Mouse (Mus musculus) MEL (cell line): Measurements from ENCODE around the gene Syn3.

Experiments
- CTCF ChIP-seq, 3 experiments: IDR thresholded peaks in 2 of 3; conservative IDR thresholded peaks in 1 of 3; 2 replicates each; pipeline ENCODE4 v1.5.1; 2011 to 2012; ENCODE audit warnings: low read length in 3 of 3, low read depth in 2 of 3, mild to moderate bottlenecking in 2 of 3, improper control_type of control experiment in 1 of 3, inconsistent platforms in 1 of 3, mixed read lengths in 1 of 3, moderate library complexity in 1 of 3; ENCODE audit not compliant: control insufficient read depth in 1 of 3, insufficient read depth in 1 of 3, poor library complexity in 1 of 3, severe bottlenecking in 1 of 3
- EP300 ChIP-seq, 2 experiments: IDR thresholded peaks; 2 replicates each; pipeline ENCODE4 v1.6.1; 2011; ENCODE audit warnings: improper control_type of control experiment in 2 of 2, low read length in 2 of 2, low read depth in 1 of 2, mild to moderate bottlenecking in 1 of 2
- NELFE ChIP-seq: IDR thresholded peaks from 2 replicates; pipeline ENCODE4 v1.6.1; 2011; ENCODE audit warnings: low read depth, low read length, improper control_type of control experiment
- SMC3 ChIP-seq: IDR thresholded peaks from 2 replicates; pipeline ENCODE4 v1.6.1; 2011; ENCODE audit warnings: low read depth, low read length, improper control_type of control experiment
- ZNF384 ChIP-seq: IDR thresholded peaks from 2 replicates; pipeline ENCODE4 v1.6.1; 2012; ENCODE audit warnings: low read depth, mild to moderate bottlenecking, inconsistent platforms, low read length, improper control_type of control experiment

DNA sequence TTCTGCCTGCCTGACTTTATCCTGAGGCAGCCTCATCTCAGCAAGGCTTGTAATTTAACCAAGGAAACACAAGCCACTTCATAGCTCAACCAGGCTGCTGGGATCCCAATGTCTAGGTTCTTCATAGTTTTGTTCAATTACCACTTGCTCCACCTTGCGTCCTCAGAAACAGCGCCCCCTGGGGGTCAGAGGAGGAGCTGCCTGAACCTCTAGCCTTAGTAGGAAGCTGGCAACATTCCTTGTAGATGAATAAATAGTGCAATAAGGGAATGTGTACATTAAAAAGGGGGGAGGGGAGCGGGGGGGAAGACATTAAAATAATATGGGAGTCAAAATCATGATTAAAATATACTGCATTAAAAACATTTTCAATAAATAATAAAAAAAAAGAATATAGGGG is 14.7 kb downstream of the Syn3 start:
- TF ChIP-seq EP300 (IDR thresholded peaks at IDR 0.05; ENCODE audit: low read depth in 1 of 2, low read length in 2 of 2) (no peak), SMC3 (peak; percentile 41), CTCF (IDR thresholded peaks at IDR 0.05 in 2 of 3, conservative IDR thresholded peaks at IDR 0.05 in 1 of 3; ENCODE audit: control insufficient read depth in 1 of 3, insufficient read depth in 1 of 3, low read depth in 2 of 3, low read length in 3 of 3, poor library complexity in 1 of 3, severe bottlenecking in 1 of 3) (peak; percentile 55 to 74 (median 55)), NELFE (no peak), ZNF384 (no peak)
